Mouse (Mus musculus) CD4-positive helper T cell, adult 2 months (primary cell): ENCODE results near the gene Amer3.
"Not testable (repeated sequence)": the region's sequence is repeated elsewhere in the genome, so short reads cannot be mapped to it uniquely, and the experiment has no call there.

Source experiments
- DNase-seq: peaks from one replicate; pipeline ENCODE4 v3.0.0-alpha.2; 2012; ENCODE audit warnings: low read depth, missing footprints, low spot score

Gene Amer3

DNA sequence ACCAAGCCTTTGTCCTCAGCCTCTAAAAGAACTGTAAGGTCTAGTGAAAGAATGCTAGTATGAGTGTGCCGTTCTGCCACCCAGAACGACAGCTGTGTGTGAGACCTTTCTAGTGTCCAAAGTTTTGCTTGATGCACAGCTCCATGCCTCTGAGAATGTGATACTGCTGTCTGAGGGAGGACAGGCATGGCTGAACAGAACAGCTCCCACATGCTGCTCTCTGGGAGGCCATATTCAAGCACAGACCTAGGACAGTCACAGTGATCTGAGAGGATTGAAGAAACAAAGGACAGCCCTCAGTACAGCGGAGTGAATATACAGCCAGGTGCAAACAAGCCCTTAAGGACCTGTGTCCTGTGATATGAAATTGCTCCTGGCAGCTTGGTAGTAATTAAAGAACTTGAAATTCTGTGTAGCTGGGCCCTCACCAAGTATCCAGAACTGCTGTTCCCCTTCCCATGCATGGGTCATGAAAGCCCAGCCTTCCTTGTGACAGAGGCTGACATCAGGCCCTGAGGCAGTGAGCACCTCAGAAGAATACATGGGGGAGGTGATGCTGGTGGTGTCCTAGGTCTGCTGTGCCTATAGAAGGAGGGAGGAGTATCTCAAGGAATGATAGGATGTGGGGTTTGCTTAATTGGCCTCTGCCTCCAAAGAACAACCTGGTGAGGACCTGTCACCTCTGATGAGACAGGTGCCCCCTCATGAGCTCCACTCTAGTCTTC, 22.0 kb downstream of the Amer3 start:
- no peak for DNase-seq

DNA sequence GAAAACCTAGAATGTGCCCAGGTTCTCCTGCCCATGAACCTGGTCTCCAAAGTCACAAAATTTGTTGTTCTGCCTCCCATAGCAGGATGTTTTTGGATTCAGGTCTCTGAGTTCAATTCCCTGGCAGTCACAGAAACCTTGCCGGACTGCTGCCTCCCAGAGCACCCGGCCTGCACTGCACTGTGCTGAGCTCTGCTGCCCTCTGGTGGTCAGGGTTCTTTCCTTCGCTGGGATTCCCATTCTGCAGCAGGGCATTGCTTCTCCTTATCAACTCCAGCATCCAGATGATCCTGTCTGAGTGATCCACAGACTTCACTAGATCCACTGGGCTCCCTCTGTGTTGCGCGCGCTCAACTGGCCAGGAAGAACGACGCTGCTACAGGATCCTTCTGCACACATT, 22.9 kb downstream of the Amer3 start:
- DNase-seq = peak; percentile 72

DNA sequence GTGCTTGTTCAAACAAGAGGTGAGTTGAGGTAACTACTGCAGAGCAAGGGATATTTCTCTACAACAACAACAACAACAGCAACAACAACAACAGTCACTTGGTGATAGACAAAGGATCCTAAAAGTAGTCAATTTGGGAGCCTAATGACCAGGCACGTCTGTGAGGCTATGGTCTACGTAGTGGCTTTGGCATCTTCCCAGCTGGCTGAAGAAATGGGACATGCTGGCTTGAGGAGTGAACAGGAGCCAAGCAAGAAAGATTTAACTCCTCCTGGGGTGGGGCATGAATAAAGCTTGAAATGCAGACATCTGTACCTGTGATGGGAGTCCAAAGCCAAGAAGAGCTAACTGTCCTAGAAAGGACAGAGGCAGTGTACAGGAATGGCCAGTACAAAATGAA, 34.3 kb downstream of the Amer3 start:
- DNase-seq = no peak

DNA sequence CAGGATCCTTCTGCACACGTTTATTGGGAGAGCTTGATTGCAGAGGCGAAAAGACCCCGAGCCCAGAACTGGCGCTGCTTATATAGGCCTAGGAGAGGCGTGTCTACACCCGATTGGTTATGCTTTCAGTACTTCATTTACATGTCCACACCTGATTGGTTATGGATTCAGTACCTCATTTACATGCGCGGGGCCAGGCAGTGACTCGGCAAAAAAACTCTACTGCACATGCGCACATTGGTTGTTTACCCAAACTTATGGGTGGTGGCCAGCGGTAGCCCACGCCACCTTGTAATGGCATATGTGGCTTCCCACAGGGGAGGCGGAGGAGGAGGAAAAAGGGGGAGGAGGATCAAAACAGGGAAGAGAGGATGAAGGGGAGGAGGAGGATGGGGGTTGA, 40.7 kb downstream of the Amer3 start:
- not testable (repeated sequence) for DNase-seq

DNA sequence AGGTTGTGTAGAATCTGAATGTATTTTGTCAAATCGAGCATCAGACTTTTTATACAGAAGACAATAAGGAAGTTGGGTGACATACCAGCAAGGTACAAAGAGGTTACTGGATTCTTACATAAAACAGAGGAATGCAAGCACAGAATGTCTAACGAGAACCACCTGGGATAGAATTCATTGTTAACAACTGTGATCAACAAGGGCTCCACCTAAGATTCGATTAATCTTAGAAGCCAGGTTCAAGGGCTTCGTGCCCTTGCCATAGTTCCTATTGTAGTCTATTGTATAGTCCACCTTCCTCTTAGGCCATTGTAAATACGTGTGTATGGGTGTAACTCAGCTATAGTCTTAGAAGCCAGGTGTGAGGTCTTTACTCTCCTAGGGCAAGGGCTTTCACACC, 41.3 kb downstream of the Amer3 start:
- DNase-seq = not testable (repeated sequence)

DNA sequence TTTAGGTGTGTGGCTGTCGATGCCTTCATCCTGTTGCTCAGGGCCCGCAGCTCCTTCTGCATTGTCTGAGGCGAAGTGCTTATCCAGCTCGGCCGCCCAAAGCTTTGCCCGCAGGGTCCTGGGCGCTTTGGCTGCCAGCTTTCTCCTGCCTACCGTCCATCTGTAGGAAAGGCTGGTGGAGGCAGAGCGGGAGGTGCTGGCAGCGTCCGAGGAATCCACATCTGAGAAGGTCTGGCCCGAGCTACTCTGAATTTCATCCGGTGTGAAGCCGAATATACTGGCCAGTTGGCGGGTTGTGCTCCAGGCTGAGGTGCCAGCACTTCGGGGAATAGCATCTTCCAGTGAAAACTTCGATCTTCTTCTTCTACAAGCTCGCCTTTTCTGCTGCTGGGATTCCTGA, 56.3 kb downstream of the Amer3 start:
- no peak for DNase-seq
